Mouse (Mus musculus) megakaryocyte, embryonic 14.5 days (primary cell): ENCODE results near the gene Tmem59l.

ENCODE experiments used
- FLI1 ChIP-seq: IDR thresholded peaks from 2 replicates; pipeline ENCODE4 v1.6.1; 2012; ENCODE audit warnings: low read length, inconsistent platforms, mixed read lengths
- GATA1 ChIP-seq: IDR thresholded peaks from 3 replicates; pipeline ENCODE4 v1.6.1; 2012; ENCODE audit warnings: mixed read lengths, low read length, inconsistent platforms, borderline replicate concordance

- TF ChIP-seq GATA1: no peak
- no peak for TF ChIP-seq FLI1
Measured at GRCm38 (mm10) chr8:70462516-70462813, 24.7 kb downstream of the Tmem59l start.
